Mouse (Mus musculus): Measurements from ENCODE around the gene Sertm1. TPM values are rescaled to one million over a fixed set of nuclear protein-coding genes. Genes with fewer than 3 reads are reported as not detected.

Gene Sertm1
- polyA plus RNA-seq (2015; fragmentation: Nextera tagmentation; extraction: Ambion mirVana), result 0.16 TPM in 1 of 2 replicates, not detected in the other

GRCm38 (mm10) chr3:54915643-54916071 is at the start of gene Sertm1:
Sertm1 (minus strand) TSS chr3:54915887.
- H3K27ac ChIP-seq (replicated peaks), result no peak within 1 kb of the TSS
- H3K27me3 ChIP-seq, result peaks cover 37% of the 10 kb centered on the region
- no peaks in the 10 kb centered on the region for H3K36me3 ChIP-seq
- no peak within 1 kb of the TSS for H3K9ac ChIP-seq
- H3K9me3 ChIP-seq (replicated peaks), result no peaks in the 10 kb centered on the region
- peak within 1 kb of the TSS; percentile 48 for H3K4me3 ChIP-seq (replicated peaks)
- peak within 1 kb of the TSS; percentile 94 for H3K4me2 ChIP-seq (replicated peaks)
- H3K4me1 ChIP-seq, result peaks cover 16% of the 10 kb centered on the region
- peak; percentile 87 for ATAC-seq (ENCODE audit: insufficient number of reproducible peaks, low FRiP score, low TSS enrichment, low read depth)
- WGBS, result under 1% methylated on average over 38 of the region's 38 CpGs

- no peak overlapping the region for H3K4me3 ChIP-seq (replicated peaks)
- no peak overlapping the region for H3K27ac ChIP-seq (replicated peaks)
- H3K4me1 ChIP-seq, result no peaks in the 10 kb centered on the region
- H3K9me3 ChIP-seq (replicated peaks), result no peaks in the 10 kb centered on the region
- no peak overlapping the region for H3K9ac ChIP-seq
- 48% methylated on average over 3 of the region's 3 CpGs for WGBS
- H3K27me3 ChIP-seq, result no peaks in the 10 kb centered on the region
- ATAC-seq (ENCODE audit: insufficient number of reproducible peaks, low FRiP score, low TSS enrichment, low read depth), result no peak
- H3K4me2 ChIP-seq (replicated peaks), result no peak overlapping the region
- no peaks in the 10 kb centered on the region for H3K36me3 ChIP-seq
Observed at GRCm38 (mm10) chr3:54964948-54965506, 49.3 kb upstream of the Sertm1 start.

- Histone ChIP-seq H3K27me3 (no peaks in the 10 kb centered on the region), H3K36me3 (no peaks in the 10 kb centered on the region), H3K9ac (no peak overlapping the region), H3K27ac (replicated peaks) (no peak overlapping the region), H3K4me3 (replicated peaks) (no peak overlapping the region), H3K4me2 (replicated peaks) (no peak overlapping the region), H3K9me3 (replicated peaks) (no peaks in the 10 kb centered on the region), H3K4me1 (no peaks in the 10 kb centered on the region)
- no peak for ATAC-seq (ENCODE audit: insufficient number of reproducible peaks, low FRiP score, low TSS enrichment, low read depth)
- 61% methylated on average over 6 of the region's 6 CpGs for WGBS
Observed at GRCm38 (mm10) chr3:54943067-54943810, 27.6 kb upstream of the Sertm1 start.

- H3K9ac ChIP-seq, result no peak overlapping the region
- no peak for ATAC-seq (ENCODE audit: insufficient number of reproducible peaks, low FRiP score, low TSS enrichment, low read depth)
- H3K27me3 ChIP-seq, result no peaks in the 10 kb centered on the region
- no peak overlapping the region for H3K27ac ChIP-seq (replicated peaks)
- no peak overlapping the region for H3K4me2 ChIP-seq (replicated peaks)
- H3K4me1 ChIP-seq, result no peaks in the 10 kb centered on the region
- H3K36me3 ChIP-seq, result no peaks in the 10 kb centered on the region
- no peak overlapping the region for H3K4me3 ChIP-seq (replicated peaks)
- 67% methylated on average over 4 of the region's 4 CpGs for WGBS
- no peaks in the 10 kb centered on the region for H3K9me3 ChIP-seq (replicated peaks)
Observed at GRCm38 (mm10) chr3:54934535-54934934, 18.8 kb upstream of the Sertm1 start.

GRCm38 (mm10) chr3:54932599-54932998 is 16.9 kb upstream of the Sertm1 start:
- H3K4me1 ChIP-seq, result no peaks in the 10 kb centered on the region
- no peaks in the 10 kb centered on the region for H3K9me3 ChIP-seq (replicated peaks)
- H3K27me3 ChIP-seq, result no peaks in the 10 kb centered on the region
- H3K9ac ChIP-seq, result no peak overlapping the region
- no peaks in the 10 kb centered on the region for H3K36me3 ChIP-seq
- no peak for ATAC-seq (ENCODE audit: insufficient number of reproducible peaks, low FRiP score, low TSS enrichment, low read depth)
- H3K27ac ChIP-seq (replicated peaks), result no peak overlapping the region
- H3K4me2 ChIP-seq (replicated peaks), result no peak overlapping the region
- no peak overlapping the region for H3K4me3 ChIP-seq (replicated peaks)
- WGBS, result 91% methylated on average over 4 of the region's 4 CpGs

GRCm38 (mm10) chr3:54920425-54920824 is 4.7 kb upstream of the Sertm1 start:
- no peaks in the 10 kb centered on the region for H3K9me3 ChIP-seq (replicated peaks)
- H3K4me2 ChIP-seq (replicated peaks), result no peak overlapping the region
- H3K4me3 ChIP-seq (replicated peaks), result no peak overlapping the region
- H3K9ac ChIP-seq, result no peak overlapping the region
- no peak overlapping the region for H3K27ac ChIP-seq (replicated peaks)
- H3K27me3 ChIP-seq, result peaks cover 17% of the 10 kb centered on the region
- ATAC-seq (ENCODE audit: insufficient number of reproducible peaks, low FRiP score, low TSS enrichment, low read depth), result no peak
- H3K36me3 ChIP-seq, result no peaks in the 10 kb centered on the region
- peaks cover 7% of the 10 kb centered on the region for H3K4me1 ChIP-seq
- WGBS, result 76% methylated on average over 3 of the region's 3 CpGs

- H3K27ac ChIP-seq (replicated peaks), result no peak overlapping the region
- no peaks in the 10 kb centered on the region for H3K9me3 ChIP-seq (replicated peaks)
- H3K4me2 ChIP-seq (replicated peaks), result peak overlapping the region; percentile 94
- H3K9ac ChIP-seq, result no peak overlapping the region
- no peak for ATAC-seq (ENCODE audit: insufficient number of reproducible peaks, low FRiP score, low TSS enrichment, low read depth)
- peaks cover 37% of the 10 kb centered on the region for H3K27me3 ChIP-seq
- 2% methylated on average over 31 of the region's 31 CpGs for WGBS
- H3K4me3 ChIP-seq (replicated peaks), result peak overlapping the region; percentile 48
- peaks cover 16% of the 10 kb centered on the region for H3K4me1 ChIP-seq
- H3K36me3 ChIP-seq, result no peaks in the 10 kb centered on the region
Observed at GRCm38 (mm10) chr3:54914845-54915642, 643 bp downstream of the Sertm1 start.

- peaks cover 5% of the 10 kb centered on the region for H3K27me3 ChIP-seq
- no peak overlapping the region for H3K27ac ChIP-seq (replicated peaks)
- H3K36me3 ChIP-seq, result no peaks in the 10 kb centered on the region
- H3K4me2 ChIP-seq (replicated peaks), result no peak overlapping the region
- H3K4me1 ChIP-seq, result no peaks in the 10 kb centered on the region
- no peaks in the 10 kb centered on the region for H3K9me3 ChIP-seq (replicated peaks)
- no peak for ATAC-seq (ENCODE audit: insufficient number of reproducible peaks, low FRiP score, low TSS enrichment, low read depth)
- 82% methylated on average over 1 of the region's 1 CpGs for WGBS
- H3K4me3 ChIP-seq (replicated peaks), result no peak overlapping the region
- no peak overlapping the region for H3K9ac ChIP-seq
Observed at GRCm38 (mm10) chr3:54908878-54909277, 6.8 kb downstream of the Sertm1 start.

- H3K4me2 ChIP-seq (replicated peaks), result no peak overlapping the region
- no peaks in the 10 kb centered on the region for H3K4me1 ChIP-seq
- H3K27ac ChIP-seq (replicated peaks), result no peak overlapping the region
- no peaks in the 10 kb centered on the region for H3K27me3 ChIP-seq
- no peaks in the 10 kb centered on the region for H3K9me3 ChIP-seq (replicated peaks)
- H3K4me3 ChIP-seq (replicated peaks), result no peak overlapping the region
- H3K36me3 ChIP-seq, result no peaks in the 10 kb centered on the region
- no peak for ATAC-seq (ENCODE audit: insufficient number of reproducible peaks, low FRiP score, low TSS enrichment, low read depth)
- no peak overlapping the region for H3K9ac ChIP-seq
- WGBS, result 85% methylated on average over 10 of the region's 10 CpGs
Observed at GRCm38 (mm10) chr3:54897974-54898373, 17.7 kb downstream of the Sertm1 start.

- Histone ChIP-seq H3K4me1 (no peaks in the 10 kb centered on the region), H3K4me2 (replicated peaks) (no peak overlapping the region), H3K27ac (replicated peaks) (no peak overlapping the region), H3K27me3 (no peaks in the 10 kb centered on the region), H3K9me3 (replicated peaks) (no peaks in the 10 kb centered on the region), H3K9ac (no peak overlapping the region), H3K4me3 (replicated peaks) (no peak overlapping the region), H3K36me3 (no peaks in the 10 kb centered on the region)
- WGBS, result 59% methylated on average over 1 of the region's 1 CpGs
- no peak for ATAC-seq (ENCODE audit: insufficient number of reproducible peaks, low FRiP score, low TSS enrichment, low read depth)
Observed at GRCm38 (mm10) chr3:54894891-54895290, 20.8 kb downstream of the Sertm1 start.

- no peak for ATAC-seq (ENCODE audit: insufficient number of reproducible peaks, low FRiP score, low TSS enrichment, low read depth)
- H3K27me3 ChIP-seq, result no peaks in the 10 kb centered on the region
- 42% methylated on average over 4 of the region's 4 CpGs for WGBS
- no peaks in the 10 kb centered on the region for H3K4me1 ChIP-seq
- H3K4me2 ChIP-seq (replicated peaks), result no peak overlapping the region
- H3K4me3 ChIP-seq (replicated peaks), result no peak overlapping the region
- no peak overlapping the region for H3K9ac ChIP-seq
- H3K27ac ChIP-seq (replicated peaks), result no peak overlapping the region
- no peaks in the 10 kb centered on the region for H3K36me3 ChIP-seq
- no peaks in the 10 kb centered on the region for H3K9me3 ChIP-seq (replicated peaks)
Observed at GRCm38 (mm10) chr3:54892218-54892617, 23.5 kb downstream of the Sertm1 start.

All from embryonic facial prominence, embryonic 15.5 days (tissue).